Mouse (Mus musculus): ENCODE data around the gene Vmn2r80.
"Not testable (repeated sequence)": the region's sequence is repeated elsewhere in the genome, so short reads cannot be mapped to it uniquely, and the experiment has no call there.

The Vmn2r80 gene

GRCm38 (mm10) chr10:79148469-79148868, at the start of gene Vmn2r80:
TSS of gene Vmn2r80 (plus strand) at chr10:79148769.
- not testable (repeated sequence) for DNase-seq (ENCODE audit: low spot score)

- no peak for DNase-seq (ENCODE audit: low spot score)
These were observed 42.0 kb upstream of the Vmn2r80 start for GRCm38 (mm10) chr10:79106325-79107282.

- DNase-seq (ENCODE audit: low spot score) = no peak
These were observed 41.0 kb upstream of the Vmn2r80 start for GRCm38 (mm10) chr10:79107531-79107930.

- DNase-seq (ENCODE audit: low spot score) = no peak
These were observed 39.4 kb upstream of the Vmn2r80 start for GRCm38 (mm10) chr10:79109156-79109555.

- DNase-seq (ENCODE audit: low spot score) = no peak
These were observed 38.1 kb upstream of the Vmn2r80 start for GRCm38 (mm10) chr10:79110482-79110881.

GRCm38 (mm10) chr10:79115085-79115484, 33.5 kb upstream of the Vmn2r80 start:
- no peak for DNase-seq (ENCODE audit: low spot score)

GRCm38 (mm10) chr10:79116125-79116849, 32.3 kb upstream of the Vmn2r80 start:
- peak; percentile 69 for DNase-seq (ENCODE audit: low spot score)

- DNase-seq (ENCODE audit: low spot score) = no peak
These were observed 3.0 kb downstream of the Vmn2r80 start for GRCm38 (mm10) chr10:79151602-79152001.

GRCm38 (mm10) chr10:79199973-79200372, 51.4 kb downstream of the Vmn2r80 start:
- not testable (repeated sequence) for DNase-seq (ENCODE audit: low spot score)

GRCm38 (mm10) chr10:79220432-79220831, 71.9 kb downstream of the Vmn2r80 start:
- DNase-seq (ENCODE audit: low spot score) = no peak

GRCm38 (mm10) chr10:79221606-79222005, 73.0 kb downstream of the Vmn2r80 start:
- no peak for DNase-seq (ENCODE audit: low spot score)

GRCm38 (mm10) chr10:79222214-79222613, 73.6 kb downstream of the Vmn2r80 start:
- no peak for DNase-seq (ENCODE audit: low spot score)

Measured in layer of hippocampus, adult 11-12 months (tissue).